Mouse (Mus musculus) liver, adult 2 months (tissue): ENCODE measurements at regions not wholly inside any gene's neighbourhood (a gene's known extent, or its start where the extent isn't known, plus 50 kb on each side); places are given as distances from the start of the nearest gene placed in this dataset.

ENCODE experiments used
- DNase-seq: peaks from one replicate; pipeline ENCODE4 v3.0.0-alpha.2; 2011; ENCODE audit warnings: low read depth, low spot score; ENCODE audit errors: extremely low read depth
- H3K27ac ChIP-seq: fragments of 200-500 bp; replicated peaks from 2 replicates; pipeline ENCODE4 v1.5.1; 2012; ENCODE audit warnings: low read depth, mild to moderate bottlenecking, control low read depth, inconsistent platforms, low read length; ENCODE audit not compliant: insufficient read depth
- H3K27me3 ChIP-seq: fragments of 200-500 bp; 2 replicates; pipeline ENCODE4 v1.6.1; 2012; ENCODE audit warnings: mild to moderate bottlenecking, moderate library complexity, low read length, inconsistent platforms; ENCODE audit not compliant: control insufficient read depth, insufficient read depth
- H3K36me3 ChIP-seq: fragments of 200-500 bp; 2 replicates; pipeline ENCODE4 v1.6.1; 2012; ENCODE audit warnings: low read length, inconsistent platforms; ENCODE audit not compliant: control insufficient read depth, insufficient read depth
- H3K4me1 ChIP-seq: fragments of 200-500 bp; 2 replicates; pipeline ENCODE4 v1.6.1; 2011; ENCODE audit warnings: low read length; ENCODE audit not compliant: control insufficient read depth, insufficient read depth
- H3K4me3 ChIP-seq: fragments of 200-500 bp; 2 replicates; pipeline ENCODE4 v1.5.1; 2011; ENCODE audit warnings: low read depth, mild to moderate bottlenecking, control low read depth, low read length, moderate library complexity; ENCODE audit not compliant: insufficient read depth
- H3K79me2 ChIP-seq: fragments of 200-500 bp; 2 replicates; pipeline ENCODE4 v1.6.1; 2012; ENCODE audit warnings: inconsistent platforms, mild to moderate bottlenecking, low read length, moderate library complexity; ENCODE audit not compliant: control insufficient read depth, insufficient read depth
- H3K9ac ChIP-seq: fragments of 200-500 bp; 2 replicates; pipeline ENCODE4 v1.6.1; 2012; ENCODE audit warnings: low read depth, mild to moderate bottlenecking, control low read depth, inconsistent platforms, low read length
- CTCF ChIP-seq: fragments of 200-500 bp; IDR thresholded peaks from 2 replicates; pipeline ENCODE4 v1.5.1; 2011; ENCODE audit warnings: low read depth, low read length, control low read depth
- POLR2A ChIP-seq: fragments of 200-500 bp; IDR thresholded peaks from 2 replicates; pipeline ENCODE4 v1.6.1; 2011; ENCODE audit warnings: low read length, control low read depth; ENCODE audit not compliant: insufficient read depth; ENCODE audit errors: extremely low read depth
- WGBS: fragments of 180-500 bp; shearing (Covaris S2); methylation state at CpG from one replicate; pipeline ENCODE4 v1.1.7; 2018; 5-methylcytosine and 5-hydroxymethylcytosine counted together

DNA sequence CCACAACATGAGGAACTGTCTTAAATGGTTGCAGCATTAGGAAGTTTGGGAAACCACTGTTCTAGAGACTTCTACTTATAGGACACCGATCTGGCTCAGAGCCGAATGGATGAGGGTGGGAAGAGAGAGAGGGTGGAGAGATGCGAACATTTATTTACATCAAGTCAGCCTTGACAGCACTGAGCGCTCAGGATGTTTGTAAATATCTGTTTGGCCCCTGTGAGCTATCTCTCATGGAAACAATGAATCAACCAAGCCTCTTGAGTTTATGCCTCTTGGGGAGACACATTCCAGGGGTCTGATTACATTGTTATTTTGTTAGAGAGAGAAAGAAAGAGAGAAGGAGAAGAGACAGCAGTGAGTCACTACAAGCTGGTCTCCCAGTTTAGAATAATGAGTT, 192.1 kb upstream of the Tbx3 start:
- Histone ChIP-seq H3K36me3 (no peaks in the 10 kb centered on the region), H3K4me3 (no peak overlapping the region), H3K79me2 (no peaks in the 10 kb centered on the region), H3K27ac (no peak overlapping the region), H3K4me1 (no peaks in the 10 kb centered on the region), H3K9ac (no peak overlapping the region), H3K27me3 (no peaks in the 10 kb centered on the region)
- TF ChIP-seq CTCF (no peak), POLR2A (no peak)
- DNase-seq: no peak
- 77% methylated on average over 4 of the region's 4 CpGs for WGBS

- Histone ChIP-seq H3K27me3 (no peaks in the 10 kb centered on the region), H3K79me2 (no peaks in the 10 kb centered on the region), H3K27ac (no peak overlapping the region), H3K36me3 (no peaks in the 10 kb centered on the region), H3K9ac (no peak overlapping the region), H3K4me1 (no peaks in the 10 kb centered on the region), H3K4me3 (no peak overlapping the region)
- no peak for TF ChIP-seq POLR2A
- no peak for TF ChIP-seq CTCF
- WGBS: 55% methylated on average over 28 of the region's 28 CpGs
- no peak for DNase-seq
Observed at GRCm38 (mm10) chr5:119480191-119481190, 190.0 kb upstream of the Tbx3 start.

- H3K4me3 ChIP-seq: no peak overlapping the region
- TF ChIP-seq POLR2A (no peak), CTCF (no peak)
- H3K36me3 ChIP-seq: no peaks in the 10 kb centered on the region
- H3K27ac ChIP-seq: no peak overlapping the region
- H3K79me2 ChIP-seq: no peaks in the 10 kb centered on the region
- whole genome bisulfite sequencing: 51% methylated on average over 8 of the region's 8 CpGs
- no peak overlapping the region for H3K9ac ChIP-seq
- no peaks in the 10 kb centered on the region for H3K27me3 ChIP-seq
- H3K4me1 ChIP-seq: no peaks in the 10 kb centered on the region
- DNase-seq: no peak
Observed at GRCm38 (mm10) chr5:119483706-119484105, 186.8 kb upstream of the Tbx3 start.

- DNase-seq: no peak
- Histone ChIP-seq H3K9ac (no peak overlapping the region), H3K79me2 (no peaks in the 10 kb centered on the region), H3K4me1 (no peaks in the 10 kb centered on the region), H3K27ac (no peak overlapping the region), H3K27me3 (no peaks in the 10 kb centered on the region), H3K4me3 (no peak overlapping the region), H3K36me3 (no peaks in the 10 kb centered on the region)
- TF ChIP-seq CTCF (no peak), POLR2A (no peak)
Observed at GRCm38 (mm10) chr5:119486196-119486595, 184.3 kb upstream of the Tbx3 start.

- 89% methylated on average over 8 of the region's 8 CpGs for WGBS
- Histone ChIP-seq H3K36me3 (no peaks in the 10 kb centered on the region), H3K27me3 (no peaks in the 10 kb centered on the region), H3K27ac (no peak overlapping the region), H3K4me3 (no peak overlapping the region), H3K9ac (no peak overlapping the region), H3K79me2 (no peaks in the 10 kb centered on the region), H3K4me1 (no peaks in the 10 kb centered on the region)
- TF ChIP-seq CTCF (no peak), POLR2A (no peak)
- no peak for DNase-seq
Observed at GRCm38 (mm10) chr5:119487184-119487583, 183.3 kb upstream of the Tbx3 start.

DNA sequence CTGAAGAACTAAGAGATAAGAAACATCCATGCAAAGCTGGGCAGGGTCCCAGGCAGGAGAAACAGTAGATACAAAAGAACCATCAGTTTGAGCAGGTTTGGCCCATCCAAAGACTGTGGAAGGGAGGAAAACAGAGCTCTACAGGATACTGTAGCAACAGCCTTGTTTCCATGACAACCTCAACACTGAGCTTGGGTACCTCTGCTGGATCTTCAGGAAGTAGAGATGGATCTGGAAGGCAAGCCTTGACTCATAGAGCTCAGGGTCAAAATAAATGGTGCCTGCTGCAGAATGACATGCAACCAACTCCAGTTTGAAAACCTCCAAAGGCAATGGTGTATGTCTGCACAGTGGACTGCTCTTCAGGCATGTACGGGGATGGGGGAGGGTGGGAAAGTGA, 173.0 kb upstream of the Tbx3 start:
- H3K9ac ChIP-seq: no peak overlapping the region
- H3K4me3 ChIP-seq: no peak overlapping the region
- DNase-seq: no peak
- WGBS: 93% methylated on average over 1 of the region's 1 CpGs
- H3K36me3 ChIP-seq: no peaks in the 10 kb centered on the region
- H3K27ac ChIP-seq: no peak overlapping the region
- TF ChIP-seq CTCF: no peak
- TF ChIP-seq POLR2A: no peak
- no peaks in the 10 kb centered on the region for H3K4me1 ChIP-seq
- H3K79me2 ChIP-seq: no peaks in the 10 kb centered on the region
- no peaks in the 10 kb centered on the region for H3K27me3 ChIP-seq
